Mouse (Mus musculus) heart, postnatal 36 days (tissue): ENCODE data around the gene Tatdn2. TPM values are rescaled to one million over a fixed set of nuclear protein-coding genes. Genes with fewer than 3 reads are reported as not detected.

ENCODE experiments used
- DNase-seq, 2 experiments: peaks; one replicate each; pipeline ENCODE4 v3.0.0; 2021 to 2022
- intact Hi-C: fragments of 180-260 bp; cut with DNase I; formaldehyde crosslinking; loops from one replicate; pipeline ENCODE4 v1.15.1; 2025
- total RNA-seq, 2 experiments: library from RNA; stranded (reverse); gene quantifications; 2 replicates each; pipeline ENCODE4 v1.2.3; 2021

Gene Tatdn2
- total RNA-seq: 10 to 100 TPM; 56.1 to 62.1 TPM

- intact Hi-C loops: loop anchor here (1.0 to 5.0 kb wide), 3 partner anchors 15 to 164 kb away; partner anchors contain the start of genes Emc3, Fancd2 and Irak2
- peak; percentile 93 to 95 for DNase-seq
Measured at GRCm38 (mm10) chr6:113696582-113697221, at the start of gene Tatdn2. TSS of gene Tatdn2 (plus strand) at chr6:113697050.

- intact Hi-C loops: no loop called here
- no peak for DNase-seq
Measured at GRCm38 (mm10) chr6:113649346-113650196, 47.3 kb upstream of the Tatdn2 start.

GRCm38 (mm10) chr6:113650197-113650640 is 46.6 kb upstream of the Tatdn2 start:
- intact Hi-C loops: no loop called here
- no peak for DNase-seq

DNA sequence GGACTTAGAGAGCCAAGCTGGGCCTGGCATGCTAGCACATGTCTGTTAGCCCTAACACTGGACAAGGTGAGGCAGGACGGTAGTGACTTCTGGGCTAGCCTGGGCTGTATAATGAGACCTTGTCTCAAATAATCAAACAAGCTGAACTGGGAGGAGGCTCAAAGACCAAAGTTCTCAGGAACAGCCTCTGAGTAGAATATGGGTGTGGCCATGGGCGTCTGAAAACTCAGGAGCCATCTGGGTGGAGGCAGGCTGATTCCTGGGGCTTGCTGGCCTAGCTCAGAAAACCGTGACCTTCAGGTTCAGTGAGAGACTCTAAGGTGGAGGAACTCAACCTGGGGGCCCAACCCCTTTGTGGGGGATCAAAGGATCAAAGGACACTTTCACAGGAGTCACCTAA is 45.2 kb upstream of the Tatdn2 start:
- intact Hi-C loops: no loop called here
- DNase-seq: no peak

- intact Hi-C loops: no loop called here
- no peak for DNase-seq
Measured at GRCm38 (mm10) chr6:113653551-113653950, 43.3 kb upstream of the Tatdn2 start.

DNA sequence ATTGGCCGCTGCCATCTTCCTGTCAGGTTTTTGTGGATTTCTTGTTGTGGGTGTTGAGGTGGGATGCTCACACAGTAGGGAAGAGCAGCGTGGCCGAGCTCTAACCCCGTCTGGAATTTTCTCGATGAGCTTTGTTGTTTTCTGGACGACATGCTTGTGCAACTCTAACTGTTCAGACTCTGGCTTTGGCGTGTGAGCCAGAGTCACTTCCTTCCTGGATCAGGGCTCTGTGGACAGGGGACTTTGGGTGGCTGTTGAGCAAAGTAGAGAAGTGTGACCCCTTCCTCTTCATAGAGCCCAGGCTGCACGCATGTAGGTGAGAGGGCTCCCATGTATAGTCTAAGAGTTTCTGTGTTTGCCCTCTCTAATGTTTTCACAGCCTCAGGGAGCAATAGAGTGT is 42.7 kb upstream of the Tatdn2 start:
- intact Hi-C loops: no loop called here
- no peak for DNase-seq

DNA sequence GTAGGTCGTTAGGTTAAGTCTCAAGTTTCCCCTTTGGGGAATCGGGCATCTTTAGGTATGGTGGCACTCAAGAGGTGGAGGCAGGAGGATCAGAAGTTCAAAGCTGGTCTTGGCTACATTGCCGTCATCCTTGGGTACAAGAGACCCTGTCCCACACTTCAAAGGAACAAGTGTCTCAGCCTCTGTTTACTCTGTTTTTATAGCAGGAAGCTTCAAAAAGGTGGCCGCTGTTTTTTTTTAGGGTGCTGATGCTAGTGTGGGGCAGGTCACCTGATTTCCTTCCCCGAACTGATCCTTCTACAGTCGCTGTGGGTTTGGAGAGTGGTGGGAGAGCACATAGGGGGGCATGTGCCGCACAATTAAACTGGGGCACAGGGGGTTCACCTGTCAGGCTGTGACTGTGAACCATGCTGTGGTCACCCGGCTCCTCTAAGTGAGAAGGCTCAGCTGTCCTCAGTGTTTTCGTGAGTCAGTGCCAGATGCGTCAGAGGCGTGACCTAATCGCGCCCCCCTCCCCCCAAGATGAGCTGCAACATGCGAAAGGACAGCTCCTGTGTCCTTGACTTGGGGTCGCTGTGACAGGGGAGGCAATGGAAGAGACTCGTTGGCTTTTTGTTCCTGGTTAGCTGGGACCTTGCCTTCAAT is 42.0 kb upstream of the Tatdn2 start:
- DNase-seq: no peak
- intact Hi-C loops: no loop called here

GRCm38 (mm10) chr6:113655475-113655874 is 41.4 kb upstream of the Tatdn2 start:
- intact Hi-C loops: no loop called here
- no peak for DNase-seq

DNA sequence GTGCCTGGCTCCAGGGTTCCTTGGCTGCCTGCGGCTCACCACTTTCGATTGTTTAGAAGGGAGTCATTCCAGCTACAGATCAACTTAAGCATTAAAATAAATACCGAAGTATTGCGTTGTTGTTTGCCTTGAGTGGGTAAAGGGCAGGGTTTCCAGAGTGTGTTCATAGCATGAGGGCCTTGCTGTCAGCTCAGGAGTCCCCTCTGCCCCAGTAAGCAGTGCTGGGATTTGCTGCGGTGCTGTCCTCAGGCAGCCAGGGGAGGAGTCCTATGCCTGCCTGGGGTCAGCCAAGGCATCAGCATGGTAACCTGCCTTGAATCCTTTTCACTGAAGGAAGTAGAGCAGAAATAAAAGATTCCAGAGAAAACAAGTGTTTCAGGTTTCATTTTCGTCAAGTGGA is 40.0 kb upstream of the Tatdn2 start:
- intact Hi-C loops: no loop called here
- no peak for DNase-seq

DNA sequence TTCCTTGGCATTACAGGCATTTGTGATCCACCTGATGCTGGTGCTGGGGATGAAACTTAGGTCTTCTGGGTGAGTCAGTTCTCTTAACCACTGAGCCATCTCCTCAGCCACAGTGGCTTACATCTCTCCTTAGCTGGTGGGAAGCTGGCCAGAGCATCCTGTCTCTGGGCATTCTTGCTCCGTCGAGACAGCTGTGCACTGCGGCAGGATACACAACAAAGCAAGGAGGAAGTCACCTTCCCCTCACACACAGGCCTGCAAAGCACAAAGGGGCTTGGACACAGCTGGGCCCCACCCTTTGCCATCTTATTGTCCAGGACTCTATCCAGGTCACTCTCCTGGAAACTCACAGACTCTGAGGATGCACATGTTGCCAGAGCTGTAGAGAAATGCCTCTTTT is 38.6 kb upstream of the Tatdn2 start:
- no peak for DNase-seq
- intact Hi-C loops: no loop called here

DNA sequence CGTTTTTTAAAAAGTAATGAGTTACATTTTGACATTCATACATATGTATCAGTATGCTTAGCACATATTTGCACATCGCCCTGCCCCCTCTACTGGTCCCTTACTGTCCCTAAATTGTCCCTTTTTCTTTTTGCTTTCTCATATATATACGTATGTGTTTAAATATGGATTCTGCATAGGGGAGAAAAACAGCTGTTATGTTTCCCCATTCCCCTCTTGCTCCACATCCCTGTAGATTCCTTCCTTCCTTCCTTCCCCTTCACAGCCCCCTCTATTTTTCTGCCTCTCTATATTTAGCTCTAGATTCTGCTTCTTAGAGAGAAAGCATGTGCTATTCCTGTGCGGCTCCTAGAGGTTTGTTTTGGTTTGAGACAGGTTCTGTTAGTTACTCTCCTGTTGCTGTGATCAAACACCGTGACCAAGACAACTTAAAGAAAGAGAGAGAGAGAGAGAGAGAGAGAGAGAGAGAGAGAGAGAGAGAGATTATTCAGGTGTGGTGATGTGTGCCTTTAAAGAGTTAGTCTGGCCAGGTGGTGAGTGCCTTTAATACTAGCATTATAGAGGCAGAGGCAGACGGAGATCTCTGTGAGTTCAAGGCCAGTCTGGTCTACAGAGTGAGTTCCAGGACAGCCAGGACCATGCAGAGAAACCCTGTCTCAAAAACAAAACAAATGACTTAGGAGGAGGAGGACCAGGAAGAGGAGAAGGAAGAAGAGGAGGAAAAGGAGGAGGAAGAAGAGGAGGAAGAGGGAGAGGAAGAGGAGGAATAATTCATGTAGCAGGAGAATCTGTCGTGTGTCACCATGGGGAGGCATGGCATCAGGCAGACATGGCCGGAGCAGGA is 37.0 kb upstream of the Tatdn2 start:
- DNase-seq: no peak
- intact Hi-C loops: no loop called here

- intact Hi-C loops: no loop called here
Measured at GRCm38 (mm10) chr6:113660492-113661352, 36.1 kb upstream of the Tatdn2 start.

DNA sequence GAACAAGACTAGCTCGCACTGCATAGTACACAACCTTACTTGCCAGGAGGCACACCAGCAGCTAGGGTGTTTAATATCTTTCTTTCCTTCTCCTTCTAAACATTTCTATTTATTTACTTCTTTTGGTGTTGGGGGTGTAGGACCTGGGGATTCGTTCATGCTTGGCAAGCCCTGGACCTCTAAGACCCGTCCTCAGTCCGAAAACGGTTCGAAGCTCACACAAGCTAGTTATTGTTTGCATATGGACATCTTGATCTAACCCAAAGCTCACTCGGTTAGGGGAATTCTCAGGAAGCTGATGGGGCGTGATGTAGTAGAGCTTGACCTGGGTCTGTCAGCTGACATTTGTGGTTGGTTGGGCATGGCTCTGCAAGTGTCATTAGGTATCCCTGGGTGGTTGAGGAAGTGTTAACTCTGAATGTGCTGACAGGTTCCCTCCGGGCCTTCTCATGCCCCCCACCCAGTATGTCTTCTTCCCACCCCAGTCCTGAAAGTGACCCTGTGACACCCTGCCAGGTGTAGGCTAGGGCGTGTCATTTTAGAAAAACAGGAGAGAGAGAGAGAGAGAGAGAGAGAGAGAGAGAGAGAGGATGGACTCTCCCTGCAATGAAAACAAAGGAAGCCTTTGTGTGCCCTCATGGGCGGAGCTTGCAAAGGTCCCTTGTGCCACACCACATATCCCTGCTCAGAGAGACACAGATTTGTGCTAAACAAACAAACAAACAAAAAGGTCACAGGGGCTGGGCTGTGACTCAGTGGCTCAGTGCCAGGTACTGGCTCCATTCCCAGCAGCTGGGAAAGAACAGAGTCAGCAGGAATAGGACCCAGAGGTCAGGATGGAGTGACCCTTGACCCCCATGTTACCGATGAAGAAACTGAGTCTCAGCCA is 35.3 kb upstream of the Tatdn2 start:
- intact Hi-C loops: no loop called here
- peak in 1 of 2 experiments; percentile 65 for DNase-seq

More at GRCm38 (mm10) chr6:113660492-113661352, 36.1 kb upstream of the Tatdn2 start:
- DNase-seq: no peak

DNA sequence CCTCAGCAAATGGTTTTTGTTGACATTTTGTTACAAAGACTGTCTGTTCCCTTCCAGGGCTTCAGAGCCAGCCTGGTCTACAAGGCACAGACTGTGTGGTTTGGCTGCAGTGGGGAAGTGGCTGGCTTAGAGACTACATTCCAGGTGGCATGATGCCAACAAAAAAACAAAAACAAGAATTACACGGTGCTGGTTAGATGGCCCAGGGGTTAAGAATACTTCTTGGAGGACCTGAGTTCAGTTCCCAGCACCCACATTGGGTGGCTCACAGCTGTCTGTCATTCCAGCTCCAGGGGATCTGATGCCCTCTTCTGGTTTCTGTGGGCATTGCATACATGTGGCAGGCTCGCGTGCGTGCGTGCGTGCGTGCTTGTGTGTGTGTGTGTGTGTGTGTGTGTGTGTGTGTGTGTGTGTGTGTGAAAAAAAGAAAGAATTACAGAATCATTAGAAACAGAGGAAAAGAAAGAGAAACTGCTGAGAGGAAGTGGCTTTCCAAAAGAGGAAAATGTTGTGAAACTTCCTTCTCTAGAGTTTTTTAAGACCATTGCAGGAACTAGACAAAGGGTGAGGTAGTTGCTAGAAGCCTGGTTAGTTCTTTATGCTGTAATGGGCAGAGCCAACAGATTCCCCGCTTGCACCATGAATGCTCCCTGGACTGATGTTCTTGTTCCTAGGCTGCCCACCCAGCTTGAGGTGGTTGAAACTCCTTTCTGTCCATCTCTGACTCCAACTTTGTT is 33.7 kb upstream of the Tatdn2 start:
- intact Hi-C loops: no loop called here
- no peak for DNase-seq

DNA sequence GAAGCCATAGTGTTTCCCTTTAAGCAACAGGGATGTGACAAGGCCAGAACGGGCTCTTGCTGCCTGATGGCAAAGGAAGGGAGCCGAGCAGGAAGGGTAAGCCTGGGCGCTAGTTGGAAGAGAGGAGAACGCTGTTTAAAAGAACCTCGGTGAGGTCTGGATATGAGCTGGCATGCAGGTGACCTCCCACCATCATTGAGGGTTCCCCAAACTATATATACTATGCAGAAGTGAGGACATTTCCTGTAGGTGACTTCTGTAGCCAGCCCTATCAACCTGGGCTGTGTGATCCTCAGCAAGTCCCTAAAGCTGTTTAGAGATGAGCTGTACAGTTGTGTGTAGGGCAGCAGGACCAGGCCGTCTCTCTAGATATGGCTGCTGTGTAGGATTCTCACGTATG is 32.5 kb upstream of the Tatdn2 start:
- intact Hi-C loops: no loop called here
- no peak for DNase-seq

DNA sequence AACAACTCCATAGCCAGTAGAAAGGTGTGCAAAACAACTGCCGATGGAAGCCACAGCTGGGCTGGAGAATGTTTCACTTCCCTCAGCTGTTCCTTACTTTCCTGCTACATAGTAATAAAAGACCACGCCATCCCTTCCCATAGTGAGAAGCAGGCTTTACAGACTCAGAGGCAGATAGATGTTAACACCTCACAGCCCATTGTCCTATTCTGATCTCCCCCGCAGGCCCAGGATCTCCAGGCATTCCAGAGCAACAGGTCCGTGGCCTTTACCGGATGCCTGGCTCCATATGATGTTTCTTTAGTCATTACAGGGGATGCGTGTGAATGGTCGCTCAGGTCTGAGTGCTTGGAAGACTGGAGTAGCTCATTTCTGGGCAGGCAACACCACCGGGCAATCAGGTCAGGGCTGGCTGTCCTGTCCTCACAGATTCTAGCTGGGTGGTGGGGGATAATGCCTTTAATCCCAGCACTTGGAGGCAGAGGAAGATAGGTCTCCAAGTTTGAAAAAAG is 29.2 kb upstream of the Tatdn2 start:
- no peak for DNase-seq
- intact Hi-C loops: loop anchor here (2.0 kb wide), 1 partner anchor 23 kb away; no protein-coding TSS in a partner anchor
